Mouse (Mus musculus) activated CD4-positive, CD25-positive, alpha-beta regulatory T cell (primary cell): Measurements from ENCODE around the gene H2al1b. TPM values are rescaled to one million over a fixed set of nuclear protein-coding genes. Genes with fewer than 3 reads are reported as not detected.

Experiments
- polyA plus RNA-seq, 2 experiments: library from polyadenylated mRNA; unstranded; fragments of 100-300 nt; shearing (Covaris generic); gene quantifications; one replicate each; pipeline ENCODE4 v1.2.1; 2017

Gene H2al1b
- polyA plus RNA-seq: not detected

DNA sequence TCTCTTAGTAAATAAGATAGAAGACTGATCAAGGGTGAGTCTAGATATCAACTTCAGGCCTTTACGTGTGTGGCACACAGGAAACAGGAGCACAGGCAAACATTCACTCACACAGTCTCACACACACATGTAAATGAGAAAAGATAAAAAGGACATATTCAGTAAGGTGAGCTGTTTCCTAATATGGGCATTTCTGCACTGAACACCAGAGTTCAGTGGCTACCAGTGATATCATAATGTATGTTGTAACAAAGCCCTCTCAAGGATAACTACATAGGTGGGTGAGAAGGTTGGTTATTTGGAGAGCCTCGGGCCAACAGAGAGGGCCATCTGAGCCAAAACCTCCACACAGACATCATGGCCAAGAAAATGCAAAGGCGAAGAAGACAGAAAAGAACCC is at the start of gene H2al1b:
Gene H2al1b, plus strand, starts transcription at position 301 of the 400 bp plus-strand sequence.

DNA sequence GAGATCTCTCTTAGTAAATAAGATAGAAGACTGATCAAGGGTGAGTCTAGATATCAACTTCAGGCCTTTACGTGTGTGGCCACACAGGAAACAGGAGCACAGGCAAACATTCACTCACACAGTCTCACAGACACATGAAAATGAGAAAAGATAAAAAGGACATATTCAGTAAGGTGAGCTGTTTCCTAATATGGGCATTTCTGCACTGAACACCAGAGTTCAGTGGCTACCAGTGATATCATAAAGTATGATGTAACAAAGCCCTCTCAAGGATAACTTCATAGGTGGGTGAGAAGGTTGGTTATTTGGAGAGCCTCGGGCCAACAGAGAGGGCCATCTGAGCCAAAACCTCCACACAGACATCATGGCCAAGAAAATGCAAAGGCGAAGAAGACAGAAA is 3.3 kb upstream of the H2al1b start, which contains the start of gene H2al1a:
Gene H2al1a, plus strand, starts transcription at position 301 of the 400 bp plus-strand sequence.

DNA sequence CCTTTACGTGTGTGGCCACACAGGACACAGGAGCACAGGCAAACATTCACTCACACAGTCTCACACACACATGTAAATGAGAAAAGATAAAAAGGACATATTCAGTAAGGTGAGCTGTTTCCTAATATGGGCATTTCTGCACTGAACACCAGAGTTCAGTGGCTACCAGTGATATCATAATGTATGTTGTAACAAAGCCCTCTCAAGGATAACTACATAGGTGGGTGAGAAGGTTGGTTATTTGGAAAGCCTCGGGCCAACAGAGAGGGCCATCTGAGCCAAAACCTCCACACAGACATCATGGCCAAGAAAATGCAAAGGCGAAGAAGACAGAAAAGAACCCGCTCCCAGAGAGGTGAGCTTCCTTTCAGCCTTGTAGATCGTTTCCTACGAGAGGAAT is 3.1 kb downstream of the H2al1b start, which contains the start of gene H2al1c:
Gene H2al1c, plus strand, starts transcription at position 301 of the 400 bp plus-strand sequence.

DNA sequence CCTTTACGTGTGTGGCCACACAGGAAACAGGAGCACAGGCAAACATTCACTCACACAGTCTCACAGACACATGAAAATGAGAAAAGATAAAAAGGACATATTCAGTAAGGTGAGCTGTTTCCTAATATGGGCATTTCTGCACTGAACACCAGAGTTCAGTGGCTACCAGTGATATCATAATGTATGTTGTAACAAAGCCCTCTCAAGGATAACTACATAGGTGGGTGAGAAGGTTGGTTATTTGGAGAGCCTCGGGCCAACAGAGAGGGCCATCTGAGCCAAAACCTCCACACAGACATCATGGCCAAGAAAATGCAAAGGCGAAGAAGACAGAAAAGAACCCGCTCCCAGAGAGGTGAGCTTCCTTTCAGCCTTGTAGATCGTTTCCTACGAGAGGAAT is 6.3 kb downstream of the H2al1b start, which contains the start of gene H2al1d:
Gene H2al1d, plus strand, starts transcription at position 301 of the 400 bp plus-strand sequence.

DNA sequence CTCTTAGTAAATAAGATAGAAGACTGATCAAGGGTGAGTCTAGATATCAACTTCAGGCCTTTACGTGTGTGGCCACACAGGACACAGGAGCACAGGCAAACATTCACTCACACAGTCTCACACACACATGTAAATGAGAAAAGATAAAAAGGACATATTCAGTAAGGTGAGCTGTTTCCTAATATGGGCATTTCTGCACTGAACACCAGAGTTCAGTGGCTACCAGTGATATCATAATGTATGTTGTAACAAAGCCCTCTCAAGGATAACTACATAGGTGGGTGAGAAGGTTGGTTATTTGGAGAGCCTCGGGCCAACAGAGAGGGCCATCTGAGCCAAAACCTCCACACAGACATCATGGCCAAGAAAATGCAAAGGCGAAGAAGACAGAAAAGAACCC is 9.4 kb downstream of the H2al1b start, which contains the start of gene H2al1e:
Gene H2al1e, plus strand, starts transcription at position 301 of the 400 bp plus-strand sequence.

DNA sequence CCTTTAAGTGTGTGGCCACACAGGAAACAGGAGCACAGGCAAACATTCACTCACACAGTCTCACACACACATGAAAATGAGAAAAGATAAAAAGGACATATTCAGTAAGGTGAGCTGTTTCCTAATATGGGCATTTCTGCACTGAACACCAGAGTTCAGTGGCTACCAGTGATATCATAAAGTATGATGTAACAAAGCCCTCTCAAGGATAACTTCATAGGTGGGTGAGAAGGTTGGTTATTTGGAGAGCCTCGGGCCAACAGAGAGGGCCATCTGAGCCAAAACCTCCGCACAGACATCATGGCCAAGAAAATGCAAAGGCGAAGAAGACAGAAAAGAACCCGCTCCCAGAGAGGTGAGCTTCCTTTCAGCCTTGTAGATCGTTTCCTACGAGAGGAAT is 12.6 kb downstream of the H2al1b start, which contains the start of gene H2al1f:
Gene H2al1f, plus strand, starts transcription at position 301 of the 400 bp plus-strand sequence.

DNA sequence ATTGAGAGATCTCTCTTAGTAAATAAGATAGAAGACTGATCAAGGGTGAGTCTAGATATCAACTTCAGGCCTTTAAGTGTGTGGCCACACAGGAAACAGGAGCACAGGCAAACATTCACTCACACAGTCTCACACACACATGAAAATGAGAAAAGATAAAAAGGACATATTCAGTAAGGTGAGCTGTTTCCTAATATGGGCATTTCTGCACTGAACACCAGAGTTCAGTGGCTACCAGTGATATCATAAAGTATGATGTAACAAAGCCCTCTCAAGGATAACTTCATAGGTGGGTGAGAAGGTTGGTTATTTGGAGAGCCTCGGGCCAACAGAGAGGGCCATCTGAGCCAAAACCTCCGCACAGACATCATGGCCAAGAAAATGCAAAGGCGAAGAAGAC is 15.7 kb downstream of the H2al1b start, which contains the start of gene H2al1g:
Gene H2al1g, plus strand, starts transcription at position 301 of the 400 bp plus-strand sequence.

DNA sequence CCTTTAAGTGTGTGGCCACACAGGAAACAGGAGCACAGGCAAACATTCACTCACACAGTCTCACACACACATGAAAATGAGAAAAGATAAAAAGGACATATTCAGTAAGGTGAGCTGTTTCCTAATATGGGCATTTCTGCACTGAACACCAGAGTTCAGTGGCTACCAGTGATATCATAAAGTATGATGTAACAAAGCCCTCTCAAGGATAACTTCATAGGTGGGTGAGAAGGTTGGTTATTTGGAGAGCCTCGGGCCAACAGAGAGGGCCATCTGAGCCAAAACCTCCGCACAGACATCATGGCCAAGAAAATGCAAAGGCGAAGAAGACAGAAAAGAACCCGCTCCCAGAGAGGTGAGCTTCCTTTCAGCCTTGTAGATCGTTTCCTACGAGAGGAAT is 19.0 kb downstream of the H2al1b start, which contains the start of gene H2al1h:
Gene H2al1h, plus strand, starts transcription at position 301 of the 400 bp plus-strand sequence.

DNA sequence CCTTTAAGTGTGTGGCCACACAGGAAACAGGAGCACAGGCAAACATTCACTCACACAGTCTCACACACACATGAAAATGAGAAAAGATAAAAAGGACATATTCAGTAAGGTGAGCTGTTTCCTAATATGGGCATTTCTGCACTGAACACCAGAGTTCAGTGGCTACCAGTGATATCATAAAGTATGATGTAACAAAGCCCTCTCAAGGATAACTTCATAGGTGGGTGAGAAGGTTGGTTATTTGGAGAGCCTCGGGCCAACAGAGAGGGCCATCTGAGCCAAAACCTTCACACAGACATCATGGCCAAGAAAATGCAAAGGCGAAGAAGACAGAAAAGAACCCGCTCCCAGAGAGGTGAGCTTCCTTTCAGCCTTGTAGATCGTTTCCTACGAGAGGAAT is 22.1 kb downstream of the H2al1b start, which contains the start of gene H2al1i:
Gene H2al1i, plus strand, starts transcription at position 301 of the 400 bp plus-strand sequence.

DNA sequence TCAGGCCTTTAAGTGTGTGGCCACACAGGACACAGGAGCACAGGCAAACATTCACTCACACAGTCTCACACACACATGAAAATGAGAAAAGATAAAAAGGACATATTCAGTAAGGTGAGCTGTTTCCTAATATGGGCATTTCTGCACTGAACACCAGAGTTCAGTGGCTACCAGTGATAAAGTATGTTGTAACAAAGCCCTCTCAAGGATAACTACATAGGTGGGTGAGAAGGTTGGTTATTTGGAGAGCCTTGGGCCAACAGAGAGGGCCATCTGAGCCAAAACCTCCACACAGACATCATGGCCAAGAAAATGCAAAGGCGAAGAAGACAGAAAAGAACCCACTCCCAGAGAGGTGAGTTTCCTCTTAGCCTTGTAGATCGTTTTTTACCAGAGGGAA is 25.3 kb downstream of the H2al1b start, which contains the start of gene H2al1j:
Gene H2al1j, plus strand, starts transcription at position 301 of the 400 bp plus-strand sequence.

Other genes starting within 250 kb of the H2al1b start
- gene H2al1a, start 3.2 kb upstream of the H2al1b start, polyA plus RNA-seq: not detected
- gene H2al1c, start 3.2 kb downstream of the H2al1b start, polyA plus RNA-seq: not detected
- gene H2al1d, start 6.4 kb downstream of the H2al1b start, polyA plus RNA-seq: not detected
- under 1 TPM in 1 of 2 experiments, not detected in 1; 0.37 TPM for gene H2al1e, start 9.5 kb downstream of the H2al1b start, polyA plus RNA-seq
- gene H2al1f, start 12.7 kb downstream of the H2al1b start, polyA plus RNA-seq: not detected
- not detected for gene H2al1g, start 15.8 kb downstream of the H2al1b start, polyA plus RNA-seq
- gene H2al1h, start 19.1 kb downstream of the H2al1b start, polyA plus RNA-seq: not detected
- gene H2al1i, start 22.2 kb downstream of the H2al1b start, polyA plus RNA-seq: not detected
- gene H2al1j, start 25.4 kb downstream of the H2al1b start, polyA plus RNA-seq: not detected